Mouse (Mus musculus) hindbrain, postnatal 0 days (tissue): ENCODE measurements around the gene Eprs. TPM values are rescaled to one million over a fixed set of nuclear protein-coding genes. Genes with fewer than 3 reads are reported as not detected.
A peak's percentile ranks its signal among the peaks of the same experiment; 100 is the strongest.

Experiments used
- ATAC-seq: fragments of 200-750 bp; cut with Nextera tagmentation; 2 replicates; pipeline ENCODE4 v1.8.0; 2017; ENCODE audit warnings: mild to moderate bottlenecking, moderate TSS enrichment, moderate library complexity
- DNase-seq: peaks from one replicate; pipeline ENCODE4 v3.0.0-alpha.2; 2015; ENCODE audit warnings: low spot score
- H3K27ac ChIP-seq: fragments of 300-500 bp; sonication (generic); 2 replicates; pipeline ENCODE4 v1.5.1; 2014; ENCODE audit warnings: mild to moderate bottlenecking
- H3K27me3 ChIP-seq: fragments of 300-500 bp; sonication (generic); 2 replicates; pipeline ENCODE4 v1.6.1; 2014; ENCODE audit warnings: low read length, mixed read lengths; ENCODE audit not compliant: insufficient read depth
- H3K36me3 ChIP-seq: fragments of 300-500 bp; sonication (generic); 2 replicates; pipeline ENCODE4 v1.6.1; 2014; ENCODE audit warnings: low read length, mixed read lengths; ENCODE audit not compliant: insufficient read depth
- H3K4me1 ChIP-seq: fragments of 300-500 bp; sonication (generic); 2 replicates; pipeline ENCODE4 v1.6.1; 2014; ENCODE audit warnings: antibody characterized with exemption, low read length, mixed read lengths; ENCODE audit not compliant: insufficient read depth
- H3K4me2 ChIP-seq: fragments of 300-500 bp; sonication (generic); 2 replicates; pipeline ENCODE4 v1.6.1; 2014; ENCODE audit warnings: low read depth, mild to moderate bottlenecking, low read length, moderate library complexity, mixed read lengths
- H3K4me3 ChIP-seq: fragments of 300-500 bp; sonication (generic); 2 replicates; pipeline ENCODE4 v1.5.1; 2014; ENCODE audit warnings: low read length
- H3K9ac ChIP-seq: fragments of 300-500 bp; sonication (generic); replicated peaks from 2 replicates; pipeline ENCODE4 v1.6.1; 2014; ENCODE audit warnings: mild to moderate bottlenecking, low read length, moderate library complexity, mixed read lengths
- H3K9me3 ChIP-seq: fragments of 300-500 bp; sonication (generic); 2 replicates; pipeline ENCODE4 v1.6.1; 2016; ENCODE audit warnings: low read length, mixed read lengths
- CTCF ChIP-seq: IDR thresholded peaks from 2 replicates; pipeline ENCODE4 v1.5.1; 2016; ENCODE audit warnings: antibody characterized with exemption, control low read depth, low read depth
- WGBS: fragments of 180-500 bp; shearing (Covaris S2); extraction: QIAGEN DNeasy Blood & Tissue Kit; methylation state at CpG from one replicate; pipeline ENCODE4 v1.1.7; 2014; 5-methylcytosine and 5-hydroxymethylcytosine counted together
- polyA plus RNA-seq: library from polyadenylated mRNA; unstranded; fragments of >200 nt; fragmentation: Nextera tagmentation; extraction: Ambion mirVana; gene quantifications from 2 replicates; pipeline ENCODE4 v1.2.1, GENCODE M21; 2015
- total RNA-seq: library from RNA; depleted of rRNA; stranded (reverse); fragments of >200 nt; gene quantifications from 2 replicates; pipeline ENCODE4 v1.2.3, GENCODE M21; 2014

Gene Eprs
- total and polyA plus RNA-seq, 2 experiments from 2014 or later: 66.0 to 135 TPM

DNA sequence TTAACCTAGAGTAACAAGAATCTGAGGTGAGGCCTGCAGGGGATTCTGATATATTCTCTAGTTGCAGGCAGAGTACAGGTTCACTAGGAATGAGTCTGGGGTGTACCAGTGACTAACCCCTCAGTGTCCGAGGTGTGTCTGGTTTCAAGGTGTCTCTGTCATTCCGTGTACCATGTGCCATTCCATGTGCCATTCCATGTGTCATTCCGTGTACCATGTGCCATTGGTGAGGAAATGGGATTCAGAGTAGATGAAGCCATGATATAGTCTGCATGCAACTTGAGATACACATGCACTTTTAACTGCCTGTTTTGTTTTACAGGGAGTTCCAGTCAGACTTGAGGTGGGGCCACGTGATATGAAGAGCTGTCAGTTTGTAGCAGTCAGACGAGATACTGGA, 57.0 kb downstream of the Eprs start:
- H3K36me3 ChIP-seq: peaks cover 37% of the 10 kb centered on the region
- 92% methylated on average over 5 of the region's 5 CpGs for WGBS
- H3K27ac ChIP-seq: no peak overlapping the region
- no peaks in the 10 kb centered on the region for H3K27me3 ChIP-seq
- H3K4me3 ChIP-seq: no peak overlapping the region
- no peak overlapping the region for H3K9ac ChIP-seq
- no peak for ATAC-seq
- no peak for TF ChIP-seq CTCF
- H3K9me3 ChIP-seq: no peaks in the 10 kb centered on the region
- no peak for DNase-seq
- no peak overlapping the region for H3K4me2 ChIP-seq
- H3K4me1 ChIP-seq: no peaks in the 10 kb centered on the region

DNA sequence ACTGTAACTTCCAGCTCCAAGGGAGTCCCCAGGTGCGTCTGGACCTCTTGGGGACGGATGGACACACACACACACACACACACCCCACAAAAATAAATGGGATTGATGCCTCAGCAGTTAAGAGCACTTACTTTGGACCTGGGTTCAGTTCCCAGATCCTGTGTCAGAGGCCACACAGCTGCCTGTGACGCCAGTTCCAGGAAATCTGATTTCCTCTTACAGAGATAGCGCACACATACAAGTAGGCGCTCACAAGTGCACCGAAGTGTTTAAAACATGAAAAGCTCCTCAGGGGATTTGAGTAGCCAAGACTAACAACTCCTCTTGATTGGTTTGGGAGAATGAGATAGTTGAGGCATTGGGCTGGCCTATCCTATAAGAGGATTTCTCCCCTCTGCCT, 57.9 kb downstream of the Eprs start:
- no peaks in the 10 kb centered on the region for H3K4me1 ChIP-seq
- peaks cover 38% of the 10 kb centered on the region for H3K36me3 ChIP-seq
- H3K27ac ChIP-seq: no peak overlapping the region
- no peaks in the 10 kb centered on the region for H3K9me3 ChIP-seq
- H3K27me3 ChIP-seq: no peaks in the 10 kb centered on the region
- H3K4me3 ChIP-seq: no peak overlapping the region
- H3K9ac ChIP-seq: no peak overlapping the region
- TF ChIP-seq CTCF: no peak
- H3K4me2 ChIP-seq: no peak overlapping the region
- ATAC-seq: no peak
- no peak for DNase-seq
- WGBS: 95% methylated on average over 6 of the region's 6 CpGs

DNA sequence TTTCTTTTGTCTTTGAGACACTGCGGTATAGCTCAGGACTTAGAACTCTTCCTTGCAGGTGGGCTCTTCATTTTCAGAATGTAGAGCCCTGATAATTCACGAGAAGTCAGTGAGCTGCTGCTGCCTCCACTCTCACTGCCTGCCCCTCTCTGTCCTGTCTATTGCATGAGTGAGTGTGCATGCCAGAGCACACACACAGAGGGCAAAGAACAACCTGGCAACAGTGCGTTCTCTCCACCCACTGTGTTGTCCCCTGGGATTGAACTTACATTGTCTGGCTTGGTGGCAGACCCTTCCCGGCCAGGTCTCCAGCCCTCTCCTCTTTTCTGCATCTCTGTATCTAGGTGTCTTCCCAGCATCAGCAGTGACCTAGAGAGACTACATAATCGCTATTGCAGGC, 63.7 kb downstream of the Eprs start:
- Histone ChIP-seq H3K9me3 (no peaks in the 10 kb centered on the region), H3K9ac (no peak overlapping the region), H3K36me3 (peaks cover 24% of the 10 kb centered on the region), H3K4me2 (no peak overlapping the region), H3K27ac (no peak overlapping the region), H3K27me3 (no peaks in the 10 kb centered on the region), H3K4me3 (no peak overlapping the region), H3K4me1 (no peaks in the 10 kb centered on the region)
- TF ChIP-seq CTCF: no peak
- DNase-seq (no peak), ATAC-seq (no peak)
- 87% methylated on average over 5 of the region's 5 CpGs for WGBS

DNA sequence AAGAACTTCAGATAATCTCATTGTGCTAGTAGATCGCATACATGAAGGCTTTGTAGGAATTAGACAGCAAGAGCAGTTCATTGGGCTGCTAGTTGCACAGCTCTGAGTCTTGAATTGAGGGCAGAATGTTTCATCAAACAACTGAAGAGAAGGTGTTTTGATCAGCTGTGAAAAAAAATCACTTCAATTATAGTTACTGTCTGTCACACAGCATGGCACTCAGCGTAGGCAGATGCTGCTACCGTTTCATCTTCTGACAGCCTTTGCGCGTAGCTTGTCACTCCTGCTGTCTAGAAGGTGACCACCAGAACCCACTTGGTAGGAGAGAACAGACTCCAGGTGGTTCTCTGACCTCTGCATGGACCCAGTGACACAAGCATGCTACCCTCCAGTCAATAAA, 67.6 kb downstream of the Eprs start:
- H3K9me3 ChIP-seq: no peaks in the 10 kb centered on the region
- no peak overlapping the region for H3K27ac ChIP-seq
- no peaks in the 10 kb centered on the region for H3K4me1 ChIP-seq
- ATAC-seq: peak; percentile 40; the same call in 1 of the 2 replicates
- no peaks in the 10 kb centered on the region for H3K27me3 ChIP-seq
- no peak overlapping the region for H3K4me3 ChIP-seq
- no peak for TF ChIP-seq CTCF
- peak; percentile 26 for DNase-seq
- H3K4me2 ChIP-seq: no peak overlapping the region
- H3K36me3 ChIP-seq: peaks cover 12% of the 10 kb centered on the region
- 67% methylated on average over 5 of the region's 5 CpGs for WGBS
- no peak overlapping the region for H3K9ac ChIP-seq

DNA sequence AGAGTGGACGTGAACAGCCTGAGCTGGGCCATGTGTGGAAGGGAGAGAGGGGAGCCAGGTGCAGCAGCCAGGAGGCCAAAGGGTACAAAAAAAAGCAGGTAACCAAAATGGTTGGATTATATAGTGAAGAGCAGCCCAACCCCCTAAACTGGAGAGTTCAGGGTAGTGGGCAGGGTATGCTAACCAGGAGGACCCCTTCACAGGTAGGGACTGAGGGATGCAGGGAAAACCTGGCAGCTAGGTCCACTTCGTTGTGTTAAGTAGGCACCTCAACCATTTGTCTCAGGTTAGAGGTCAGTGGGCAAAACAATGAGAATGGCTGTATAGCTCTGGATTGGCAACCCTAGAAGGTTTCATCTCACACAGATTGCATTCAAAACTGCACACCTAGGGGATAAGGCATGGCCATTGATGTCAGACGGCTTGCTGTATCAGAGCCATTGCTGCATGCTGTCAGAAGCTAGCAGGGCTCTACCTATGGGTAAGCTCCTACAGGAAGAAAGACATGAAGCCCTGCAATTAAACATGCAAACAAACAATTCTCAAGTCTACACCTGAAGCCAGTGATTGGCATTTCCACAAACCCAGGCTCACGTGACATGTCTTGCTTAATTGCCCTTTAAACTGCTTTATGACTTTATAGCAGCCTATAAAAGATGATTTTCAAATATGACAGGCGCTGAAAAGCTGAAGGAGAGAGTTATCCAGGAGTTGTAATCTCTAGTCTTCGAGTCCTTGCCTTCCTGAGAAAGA, 68.6 kb downstream of the Eprs start:
- H3K9me3 ChIP-seq: no peaks in the 10 kb centered on the region
- H3K27ac ChIP-seq: 0 out of 2 replicates have a peak overlapping the region, but pooled peaks have one; percentile 11
- no peaks in the 10 kb centered on the region for H3K27me3 ChIP-seq
- no peak overlapping the region for H3K9ac ChIP-seq
- no peaks in the 10 kb centered on the region for H3K4me1 ChIP-seq
- H3K4me3 ChIP-seq: no peak overlapping the region
- DNase-seq: no peak
- H3K4me2 ChIP-seq: no peak overlapping the region
- 89% methylated on average over 6 of the region's 6 CpGs for WGBS
- TF ChIP-seq CTCF: no peak
- ATAC-seq: no peak
- peaks cover 10% of the 10 kb centered on the region for H3K36me3 ChIP-seq

DNA sequence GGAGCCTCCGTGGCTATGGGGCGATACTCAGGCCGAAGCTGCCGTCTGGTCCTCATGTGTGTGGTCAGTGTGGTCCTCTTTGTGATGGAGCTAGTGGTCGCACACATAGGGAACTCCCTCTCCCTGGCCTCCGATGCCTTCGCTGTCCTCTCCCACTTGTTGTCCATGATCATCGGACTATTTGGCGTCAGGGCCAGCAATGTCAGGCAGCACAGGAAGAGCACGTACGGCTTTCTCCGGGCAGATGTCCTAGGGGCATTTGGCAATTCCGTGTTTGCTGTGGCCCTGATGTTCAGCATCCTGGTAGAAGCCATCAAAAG, 69.1 kb downstream of the Eprs start:
- Histone ChIP-seq H3K9ac (no peak overlapping the region), H3K4me1 (peaks cover 1% of the 10 kb centered on the region; the same call in 1 of the 2 replicates), H3K9me3 (no peaks in the 10 kb centered on the region), H3K4me3 (no peak overlapping the region), H3K4me2 (no peak overlapping the region), H3K27me3 (no peaks in the 10 kb centered on the region), H3K27ac (no peak overlapping the region), H3K36me3 (peaks cover 10% of the 10 kb centered on the region)
- ATAC-seq (no peak), DNase-seq (no peak)
- WGBS: 87% methylated on average over 13 of the region's 13 CpGs
- TF ChIP-seq CTCF: no peak

DNA sequence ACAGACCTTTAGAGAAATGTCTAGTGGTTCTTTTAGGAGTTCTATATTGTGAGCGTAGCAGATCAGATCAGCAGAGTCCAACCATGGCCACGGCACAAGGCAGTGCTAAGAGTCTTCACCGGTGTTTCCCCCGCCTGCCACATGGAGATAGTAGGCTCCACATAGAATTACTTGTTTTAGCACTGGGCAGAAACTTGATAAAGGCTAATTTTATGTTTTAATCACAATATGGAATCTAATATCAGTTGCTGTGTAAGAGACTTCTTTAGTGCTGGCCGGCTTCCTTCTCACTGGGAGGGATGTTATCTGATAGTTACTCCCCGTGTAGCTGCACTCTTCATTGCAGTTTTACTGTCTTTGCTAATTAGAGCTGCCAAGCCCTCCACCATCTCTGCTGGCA, 70.3 kb downstream of the Eprs start:
- Histone ChIP-seq H3K9me3 (no peaks in the 10 kb centered on the region), H3K4me3 (no peak overlapping the region), H3K9ac (no peak overlapping the region), H3K36me3 (peaks cover 8% of the 10 kb centered on the region; the same call in 1 of the 2 replicates), H3K27me3 (no peaks in the 10 kb centered on the region), H3K4me1 (peaks cover 7% of the 10 kb centered on the region; the same call in 1 of the 2 replicates), H3K4me2 (no peak overlapping the region), H3K27ac (no peak overlapping the region)
- no peak for DNase-seq
- TF ChIP-seq CTCF: no peak
- WGBS: 75% methylated on average over 6 of the region's 6 CpGs
- ATAC-seq: no peak
